Mouse (Mus musculus) neural tube, embryonic 13.5 days (tissue): ENCODE results near the gene Slc2a2. TPM values are rescaled to one million over a fixed set of nuclear protein-coding genes. Genes with fewer than 3 reads are reported as not detected.

ENCODE experiments used
- ATAC-seq: fragments of 200-750 bp; cut with Nextera tagmentation; 2 replicates; pipeline ENCODE4 v1.8.0; 2017; ENCODE audit warnings: low read depth, mild to moderate bottlenecking, moderate TSS enrichment, moderate library complexity
- H3K27ac ChIP-seq: fragments of 300-500 bp; sonication (generic); replicated peaks from 2 replicates; pipeline ENCODE4 v1.5.1; 2015; ENCODE audit warnings: moderate library complexity, mild to moderate bottlenecking, inconsistent platforms
- H3K27me3 ChIP-seq: fragments of 300-500 bp; sonication (generic); 2 replicates; pipeline ENCODE4 v1.6.1; 2015; ENCODE audit warnings: mild to moderate bottlenecking, inconsistent platforms
- H3K36me3 ChIP-seq: fragments of 300-500 bp; sonication (generic); 2 replicates; pipeline ENCODE4 v1.6.1; 2015; ENCODE audit warnings: mild to moderate bottlenecking, inconsistent platforms
- H3K4me1 ChIP-seq: fragments of 300-500 bp; sonication (generic); replicated peaks from 2 replicates; pipeline ENCODE4 v1.6.1; 2015; ENCODE audit warnings: inconsistent platforms
- H3K4me2 ChIP-seq: fragments of 300-500 bp; sonication (generic); 2 replicates; pipeline ENCODE4 v1.6.1; 2015; ENCODE audit warnings: inconsistent platforms, mild to moderate bottlenecking, moderate library complexity
- H3K4me3 ChIP-seq: fragments of 300-500 bp; sonication (generic); 2 replicates; pipeline ENCODE4 v1.5.1; 2015; ENCODE audit warnings: mild to moderate bottlenecking, inconsistent platforms
- H3K9ac ChIP-seq: fragments of 300-500 bp; sonication (generic); 2 replicates; pipeline ENCODE4 v1.6.1; 2015; ENCODE audit warnings: moderate library complexity, mild to moderate bottlenecking, inconsistent platforms
- H3K9me3 ChIP-seq: fragments of 300-500 bp; sonication (generic); 2 replicates; pipeline ENCODE4 v1.6.1; 2016; ENCODE audit warnings: inconsistent platforms
- WGBS: fragments of 180-500 bp; shearing (Covaris S2); methylation state at CpG from one replicate; pipeline ENCODE4 v1.1.7; 2015; 5-methylcytosine and 5-hydroxymethylcytosine counted together
- polyA plus RNA-seq: library from polyadenylated mRNA; unstranded; fragments of >200 nt; fragmentation: Nextera tagmentation; extraction: Ambion mirVana; gene quantifications from 2 replicates; pipeline ENCODE4 v1.2.1, GENCODE M21; 2015

Slc2a2 gene
- polyA plus RNA-seq, 1 experiment from 2014 or later: 0.15 TPM

- WGBS: 75% methylated on average over 10 of the region's 10 CpGs
- no peak overlapping the region for H3K4me2 ChIP-seq
- no peaks in the 10 kb centered on the region for H3K9me3 ChIP-seq
- H3K4me1 ChIP-seq: no peaks in the 10 kb centered on the region
- no peak for ATAC-seq
- no peak overlapping the region for H3K9ac ChIP-seq
- no peaks in the 10 kb centered on the region for H3K36me3 ChIP-seq
- no peaks in the 10 kb centered on the region for H3K27me3 ChIP-seq
- H3K27ac ChIP-seq: no peak overlapping the region
- no peak overlapping the region for H3K4me3 ChIP-seq
These were observed 7.9 kb downstream of the Slc2a2 start for GRCm38 (mm10) chr3:28705522-28706137.

GRCm38 (mm10) chr3:28706736-28707135 is 9.0 kb downstream of the Slc2a2 start:
- Histone ChIP-seq H3K36me3 (no peaks in the 10 kb centered on the region), H3K27ac (no peak overlapping the region), H3K9ac (no peak overlapping the region), H3K4me1 (no peaks in the 10 kb centered on the region), H3K4me3 (no peak overlapping the region), H3K4me2 (no peak overlapping the region), H3K9me3 (no peaks in the 10 kb centered on the region), H3K27me3 (no peaks in the 10 kb centered on the region)
- ATAC-seq: no peak
- WGBS: 81% methylated on average over 4 of the region's 4 CpGs

- H3K9me3 ChIP-seq: no peaks in the 10 kb centered on the region
- H3K9ac ChIP-seq: no peak overlapping the region
- no peak overlapping the region for H3K27ac ChIP-seq
- H3K4me3 ChIP-seq: no peak overlapping the region
- no peaks in the 10 kb centered on the region for H3K36me3 ChIP-seq
- no peaks in the 10 kb centered on the region for H3K4me1 ChIP-seq
- H3K4me2 ChIP-seq: no peak overlapping the region
- H3K27me3 ChIP-seq: no peaks in the 10 kb centered on the region
- WGBS: 74% methylated on average over 1 of the region's 1 CpGs
- no peak for ATAC-seq
These were observed 12.0 kb downstream of the Slc2a2 start for GRCm38 (mm10) chr3:28709740-28710139.

- no peak overlapping the region for H3K9ac ChIP-seq
- WGBS: 77% methylated on average over 7 of the region's 7 CpGs
- H3K4me3 ChIP-seq: no peak overlapping the region
- H3K4me1 ChIP-seq: no peaks in the 10 kb centered on the region
- H3K36me3 ChIP-seq: no peaks in the 10 kb centered on the region
- H3K4me2 ChIP-seq: no peak overlapping the region
- no peak for ATAC-seq
- no peak overlapping the region for H3K27ac ChIP-seq
- H3K27me3 ChIP-seq: no peaks in the 10 kb centered on the region
- H3K9me3 ChIP-seq: no peaks in the 10 kb centered on the region
These were observed 16.4 kb downstream of the Slc2a2 start for GRCm38 (mm10) chr3:28713913-28714698.

GRCm38 (mm10) chr3:28718521-28718920 is 20.8 kb downstream of the Slc2a2 start:
- ATAC-seq: no peak
- no peak overlapping the region for H3K9ac ChIP-seq
- H3K4me2 ChIP-seq: no peak overlapping the region
- H3K27ac ChIP-seq: no peak overlapping the region
- H3K27me3 ChIP-seq: no peaks in the 10 kb centered on the region
- H3K36me3 ChIP-seq: no peaks in the 10 kb centered on the region
- H3K9me3 ChIP-seq: no peaks in the 10 kb centered on the region
- H3K4me3 ChIP-seq: no peak overlapping the region
- 66% methylated on average over 2 of the region's 2 CpGs for WGBS
- H3K4me1 ChIP-seq: no peaks in the 10 kb centered on the region

- Histone ChIP-seq H3K4me1 (no peaks in the 10 kb centered on the region), H3K36me3 (no peaks in the 10 kb centered on the region), H3K4me2 (no peak overlapping the region), H3K27me3 (no peaks in the 10 kb centered on the region), H3K27ac (no peak overlapping the region), H3K4me3 (no peak overlapping the region), H3K9me3 (no peaks in the 10 kb centered on the region), H3K9ac (no peak overlapping the region)
- ATAC-seq: no peak
- WGBS: 83% methylated on average over 5 of the region's 5 CpGs
These were observed 23.5 kb downstream of the Slc2a2 start for GRCm38 (mm10) chr3:28721218-28721617.

- H3K27ac ChIP-seq: no peak overlapping the region
- 83% methylated on average over 7 of the region's 7 CpGs for WGBS
- no peak overlapping the region for H3K4me2 ChIP-seq
- no peak overlapping the region for H3K9ac ChIP-seq
- H3K36me3 ChIP-seq: no peaks in the 10 kb centered on the region
- ATAC-seq: no peak
- H3K27me3 ChIP-seq: no peaks in the 10 kb centered on the region
- H3K4me1 ChIP-seq: no peaks in the 10 kb centered on the region
- no peak overlapping the region for H3K4me3 ChIP-seq
- no peaks in the 10 kb centered on the region for H3K9me3 ChIP-seq
These were observed 24.1 kb downstream of the Slc2a2 start for GRCm38 (mm10) chr3:28721838-28722237.

GRCm38 (mm10) chr3:28722531-28722930 is 24.8 kb downstream of the Slc2a2 start:
- no peaks in the 10 kb centered on the region for H3K4me1 ChIP-seq
- no peak overlapping the region for H3K9ac ChIP-seq
- no peak overlapping the region for H3K27ac ChIP-seq
- H3K4me3 ChIP-seq: no peak overlapping the region
- no peak overlapping the region for H3K4me2 ChIP-seq
- H3K36me3 ChIP-seq: no peaks in the 10 kb centered on the region
- H3K27me3 ChIP-seq: no peaks in the 10 kb centered on the region
- ATAC-seq: no peak
- no peaks in the 10 kb centered on the region for H3K9me3 ChIP-seq

- Histone ChIP-seq H3K9me3 (no peaks in the 10 kb centered on the region), H3K27me3 (no peaks in the 10 kb centered on the region), H3K4me2 (no peak overlapping the region), H3K4me1 (no peaks in the 10 kb centered on the region), H3K36me3 (no peaks in the 10 kb centered on the region), H3K9ac (no peak overlapping the region), H3K4me3 (no peak overlapping the region), H3K27ac (no peak overlapping the region)
- ATAC-seq: no peak
- 65% methylated on average over 6 of the region's 6 CpGs for WGBS
These were observed 25.8 kb downstream of the Slc2a2 start for GRCm38 (mm10) chr3:28723534-28723933.

- H3K4me1 ChIP-seq: no peaks in the 10 kb centered on the region
- ATAC-seq: no peak
These were observed 27.5 kb downstream of the Slc2a2 start for GRCm38 (mm10) chr3:28725203-28725602.

GRCm38 (mm10) chr3:28726356-28726755 is 28.7 kb downstream of the Slc2a2 start:
- no peak overlapping the region for H3K4me2 ChIP-seq
- H3K9ac ChIP-seq: no peak overlapping the region
- ATAC-seq: no peak
- no peaks in the 10 kb centered on the region for H3K9me3 ChIP-seq
- H3K4me3 ChIP-seq: no peak overlapping the region
- no peaks in the 10 kb centered on the region for H3K4me1 ChIP-seq
- no peaks in the 10 kb centered on the region for H3K36me3 ChIP-seq
- H3K27ac ChIP-seq: no peak overlapping the region
- no peaks in the 10 kb centered on the region for H3K27me3 ChIP-seq
- 95% methylated on average over 7 of the region's 7 CpGs for WGBS

More at GRCm38 (mm10) chr3:28725203-28725602, 27.5 kb downstream of the Slc2a2 start:
- no peaks in the 10 kb centered on the region for H3K36me3 ChIP-seq
- no peak overlapping the region for H3K27ac ChIP-seq
- no peaks in the 10 kb centered on the region for H3K9me3 ChIP-seq
- no peaks in the 10 kb centered on the region for H3K27me3 ChIP-seq
- no peak overlapping the region for H3K9ac ChIP-seq
- H3K4me2 ChIP-seq: no peak overlapping the region
- no peak overlapping the region for H3K4me3 ChIP-seq
- WGBS: 91% methylated on average over 13 of the region's 13 CpGs

- no peaks in the 10 kb centered on the region for H3K9me3 ChIP-seq
- WGBS: 66% methylated on average over 2 of the region's 2 CpGs
- ATAC-seq: no peak
These were observed 37.0 kb downstream of the Slc2a2 start for GRCm38 (mm10) chr3:28734712-28735111.

More at GRCm38 (mm10) chr3:28734712-28735111, 37.0 kb downstream of the Slc2a2 start:
- H3K4me1 ChIP-seq: 0 out of 2 replicates have a peak, but pooled peaks cover 7% of the 10 kb centered on the region
- H3K4me2 ChIP-seq: no peak overlapping the region
- no peak overlapping the region for H3K9ac ChIP-seq
- H3K4me3 ChIP-seq: no peak overlapping the region
- H3K27me3 ChIP-seq: no peaks in the 10 kb centered on the region
- H3K36me3 ChIP-seq: no peaks in the 10 kb centered on the region
- no peak overlapping the region for H3K27ac ChIP-seq
